Mouse (Mus musculus): ENCODE measurements around the gene Gsdmc3. TPM values are rescaled to one million over a fixed set of nuclear protein-coding genes. Genes with fewer than 3 reads are reported as not detected.

The Gsdmc3 gene
- not detected in 2 replicates for polyA plus RNA-seq (2015; fragmentation: Nextera tagmentation; extraction: Ambion mirVana)

DNA sequence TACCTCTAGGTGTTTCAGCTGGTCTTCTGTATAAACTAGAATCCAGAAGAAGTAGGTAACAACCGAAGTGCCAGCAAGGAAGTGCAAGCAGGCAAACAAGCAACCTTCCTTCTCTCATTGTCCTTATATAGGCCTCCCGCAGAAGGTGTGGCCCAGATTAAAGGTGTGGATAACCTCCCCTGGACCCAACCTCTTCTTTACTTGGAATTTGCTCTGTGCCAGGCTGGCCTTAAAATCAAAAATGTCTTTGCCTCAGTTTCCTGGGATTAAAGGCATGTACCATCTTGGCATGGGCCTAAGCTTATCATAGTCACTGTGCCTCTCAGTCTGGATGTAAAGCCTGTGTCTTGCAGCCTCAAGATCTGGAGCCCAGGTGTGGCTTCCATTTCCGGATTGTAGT is at the start of gene Gsdmc3:
Gsdmc3 (minus strand) TSS at position 101 of the 400 bp plus-strand sequence.

GRCm38 (mm10) chr15:63912197-63912596 is 33.8 kb upstream of the Gsdmc3 start, which contains the start of gene Gsdmc4:
Gene Gsdmc4, minus strand, starts transcription at chr15:63912297.

Other genes with a start within 250 kb of the Gsdmc3 start
- gene Gsdmc2, start 33.4 kb downstream of the Gsdmc3 start, polyA plus RNA-seq (2015; fragmentation: Nextera tagmentation; extraction: Ambion mirVana), result not detected in 2 replicates
- not detected in 2 replicates for gene Gsdmc4, start 33.7 kb upstream of the Gsdmc3 start, polyA plus RNA-seq (2015; fragmentation: Nextera tagmentation; extraction: Ambion mirVana)
- gene Fam49b, start 181.9 kb upstream of the Gsdmc3 start, polyA plus RNA-seq (2015; fragmentation: Nextera tagmentation; extraction: Ambion mirVana), result 53.7 and 57.5 TPM in 2 replicates